Mouse (Mus musculus) heart, embryonic 12.5 days (tissue): ENCODE measurements around the gene Cox8a. TPM values are rescaled to one million over a fixed set of nuclear protein-coding genes. Genes with fewer than 3 reads are reported as not detected.

Experiments
- ATAC-seq: fragments of 200-750 bp; cut with Nextera tagmentation; 2 replicates; pipeline ENCODE4 v1.8.0; 2017; ENCODE audit warnings: moderate TSS enrichment, moderate library complexity; ENCODE audit not compliant: insufficient number of reproducible peaks, low FRiP score
- H3K27ac ChIP-seq: fragments of 300-500 bp; sonication (generic); 2 replicates; pipeline ENCODE4 v1.5.1; 2016; ENCODE audit warnings: mild to moderate bottlenecking, moderate library complexity; ENCODE audit not compliant: poor library complexity, severe bottlenecking
- H3K27me3 ChIP-seq: fragments of 300-500 bp; sonication (generic); replicated peaks from 2 replicates; pipeline ENCODE4 v1.6.1; 2016; ENCODE audit warnings: mild to moderate bottlenecking, moderate library complexity
- H3K36me3 ChIP-seq: fragments of 300-500 bp; sonication (generic); 2 replicates; pipeline ENCODE4 v1.6.1; 2016; ENCODE audit warnings: mild to moderate bottlenecking, moderate library complexity
- H3K4me1 ChIP-seq: fragments of 300-500 bp; sonication (generic); replicated peaks from 2 replicates; pipeline ENCODE4 v1.6.1; 2016; ENCODE audit warnings: mild to moderate bottlenecking
- H3K4me2 ChIP-seq: fragments of 300-500 bp; sonication (generic); 2 replicates; pipeline ENCODE4 v1.6.1; 2016; ENCODE audit warnings: mild to moderate bottlenecking, moderate library complexity
- H3K4me3 ChIP-seq: fragments of 300-500 bp; sonication (generic); 2 replicates; pipeline ENCODE4 v1.5.1; 2016; ENCODE audit warnings: mild to moderate bottlenecking
- H3K9ac ChIP-seq: fragments of 300-500 bp; sonication (generic); 2 replicates; pipeline ENCODE4 v1.6.1; 2016; ENCODE audit warnings: mild to moderate bottlenecking, moderate library complexity
- H3K9me3 ChIP-seq: fragments of 300-500 bp; sonication (generic); replicated peaks from 2 replicates; pipeline ENCODE4 v1.6.1; 2016; ENCODE audit warnings: mild to moderate bottlenecking, moderate library complexity
- WGBS: fragments of 180-500 bp; shearing (Covaris S2); methylation state at CpG from one replicate; pipeline ENCODE4 v1.1.7; 2016; 5-methylcytosine and 5-hydroxymethylcytosine counted together
- polyA plus RNA-seq: library from polyadenylated mRNA; unstranded; fragments of >200 nt; fragmentation: Nextera tagmentation; extraction: Ambion mirVana; gene quantifications from 2 replicates; pipeline ENCODE4 v1.2.1, GENCODE M21; 2016

Gene Cox8a
- polyA plus RNA-seq, 1 experiment from 2014 or later = 2,138 TPM

DNA sequence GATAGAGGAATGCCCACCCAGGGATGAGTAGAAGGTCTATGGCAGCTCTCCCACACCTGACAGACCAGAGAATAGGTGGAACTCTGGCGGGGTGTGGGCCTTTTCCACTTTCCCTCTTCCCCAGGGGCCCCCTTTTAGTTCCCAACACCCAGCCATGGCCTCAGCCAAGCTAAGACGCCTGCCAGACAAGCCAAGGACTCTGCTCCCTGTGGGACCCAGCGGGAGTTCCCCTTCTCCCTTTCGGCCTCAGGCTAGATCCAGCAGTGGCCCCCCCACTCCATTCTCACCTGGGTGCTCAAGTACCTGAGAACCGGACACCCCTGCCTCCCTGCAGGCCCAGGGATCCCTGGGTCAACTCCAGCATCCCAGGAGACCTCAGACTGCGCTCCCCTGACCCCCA, 4.8 kb upstream of the Cox8a start:
- Histone ChIP-seq H3K9ac (no peak overlapping the region), H3K4me1 (peaks cover 10% of the 10 kb centered on the region; the same call in 1 of the 2 replicates), H3K27me3 (no peaks in the 10 kb centered on the region), H3K4me3 (no peak overlapping the region), H3K27ac (no peak overlapping the region), H3K36me3 (peaks cover 14% of the 10 kb centered on the region), H3K4me2 (no peak overlapping the region), H3K9me3 (no peaks in the 10 kb centered on the region)
- ATAC-seq = no peak
- 89% methylated on average over 6 of the region's 6 CpGs for WGBS

DNA sequence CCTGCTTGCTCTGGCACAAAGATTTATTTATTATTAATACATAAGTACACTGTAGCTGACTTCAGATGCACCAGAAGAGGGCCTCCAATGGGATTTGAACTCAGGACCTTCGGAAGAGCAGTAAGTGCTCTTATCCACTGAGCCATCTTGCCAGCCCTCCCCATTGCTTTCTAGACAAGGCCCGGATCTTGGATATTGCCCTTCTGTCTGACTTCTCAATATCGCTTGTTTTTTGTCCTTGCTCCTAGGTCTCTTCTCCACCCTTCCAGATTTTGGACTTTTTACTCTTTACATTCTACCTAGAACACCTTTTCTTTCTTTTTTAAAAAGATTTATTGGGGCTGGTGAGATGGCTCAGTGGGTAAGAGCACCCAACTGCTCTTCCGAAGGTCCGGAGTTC, 1.3 kb upstream of the Cox8a start:
- H3K36me3 ChIP-seq = peaks cover 27% of the 10 kb centered on the region

DNA sequence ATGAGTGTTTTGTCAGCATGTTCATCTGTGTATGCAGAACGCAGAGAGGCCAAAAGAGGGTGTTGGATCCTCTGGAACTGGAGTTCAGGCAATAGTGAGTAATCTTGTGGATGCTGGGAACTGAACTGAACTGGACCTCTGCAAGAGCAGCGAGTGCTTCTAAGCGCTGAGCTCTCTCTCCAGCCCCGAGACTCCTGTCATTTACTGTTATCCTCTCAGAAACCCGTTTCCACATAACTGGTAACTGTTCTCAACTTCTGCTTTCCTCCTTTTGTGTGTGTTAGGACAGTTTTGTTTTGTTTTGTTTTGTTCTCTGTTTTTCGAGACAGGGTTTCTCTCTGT, 481 bp upstream of the Cox8a start:
- ATAC-seq = no peak
- H3K4me3 ChIP-seq = peak overlapping the region; percentile 86
- peak overlapping the region; percentile 97 for H3K4me2 ChIP-seq
- 9% methylated on average over 6 of the region's 6 CpGs for WGBS
- H3K27ac ChIP-seq = no peak overlapping the region
- H3K27me3 ChIP-seq = no peaks in the 10 kb centered on the region
- peaks cover 34% of the 10 kb centered on the region for H3K36me3 ChIP-seq
- H3K9ac ChIP-seq = no peak overlapping the region
- no peaks in the 10 kb centered on the region for H3K9me3 ChIP-seq
- H3K4me1 ChIP-seq = peaks cover 35% of the 10 kb centered on the region

More for the DNA sequence above, 1.3 kb upstream of the Cox8a start:
- no peak for ATAC-seq
- H3K9me3 ChIP-seq = no peaks in the 10 kb centered on the region
- peaks cover 39% of the 10 kb centered on the region for H3K4me1 ChIP-seq
- H3K4me2 ChIP-seq = no peak overlapping the region
- no peak overlapping the region for H3K9ac ChIP-seq
- no peaks in the 10 kb centered on the region for H3K27me3 ChIP-seq
- H3K4me3 ChIP-seq = no peak overlapping the region
- H3K27ac ChIP-seq = no peak overlapping the region
- 96% methylated on average over 5 of the region's 5 CpGs for WGBS

DNA sequence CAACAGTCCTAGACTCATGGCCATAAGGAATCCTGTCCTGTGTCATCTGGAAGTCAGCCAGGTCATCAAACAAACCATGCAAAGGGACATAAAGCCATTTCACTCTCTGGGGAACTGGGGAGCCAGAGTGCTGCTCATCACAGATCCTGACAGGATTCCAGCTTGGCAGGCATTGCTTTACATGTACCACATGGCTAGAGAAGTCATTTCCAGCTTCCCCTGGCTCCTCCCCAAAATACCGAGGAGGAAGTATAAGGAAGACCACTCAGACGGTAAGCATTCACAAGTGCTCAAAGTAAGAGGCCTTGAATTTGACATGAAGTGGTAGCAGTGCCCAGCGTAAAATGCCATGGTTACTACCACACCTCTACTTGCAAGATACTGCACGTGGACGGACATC, 2.9 kb downstream of the Cox8a start:
- ATAC-seq = no peak
- no peaks in the 10 kb centered on the region for H3K27me3 ChIP-seq
- peaks cover 35% of the 10 kb centered on the region for H3K4me1 ChIP-seq
- peak overlapping the region; percentile 97; the same call in 1 of the 2 replicates for H3K4me2 ChIP-seq
- 78% methylated on average over 5 of the region's 5 CpGs for WGBS
- H3K4me3 ChIP-seq = no peak overlapping the region
- H3K9me3 ChIP-seq = no peaks in the 10 kb centered on the region
- H3K9ac ChIP-seq = no peak overlapping the region
- H3K36me3 ChIP-seq = peaks cover 55% of the 10 kb centered on the region
- no peak overlapping the region for H3K27ac ChIP-seq

DNA sequence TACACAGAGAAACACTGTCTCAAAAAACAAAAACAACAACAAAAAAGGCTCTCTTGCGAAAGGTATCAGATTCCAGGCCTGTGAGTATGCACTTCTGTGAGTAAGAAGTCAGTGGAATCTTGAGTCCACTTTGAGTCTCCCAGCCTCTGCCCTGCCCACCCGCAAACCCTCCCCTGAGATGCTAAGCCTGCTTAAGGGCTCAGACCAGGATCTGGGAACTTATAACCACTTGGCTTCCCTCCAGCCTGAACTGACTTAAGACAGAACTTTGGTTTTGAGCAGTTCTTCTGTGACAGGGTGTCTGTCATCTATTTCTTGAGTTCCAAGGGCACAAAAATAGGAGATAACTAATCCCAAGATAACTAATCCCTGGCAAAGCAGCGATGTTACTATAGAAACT, 4.4 kb downstream of the Cox8a start:
- no peak for ATAC-seq
- Histone ChIP-seq H3K4me3 (no peak overlapping the region), H3K27me3 (no peaks in the 10 kb centered on the region), H3K36me3 (peaks cover 55% of the 10 kb centered on the region), H3K4me1 (peaks cover 32% of the 10 kb centered on the region), H3K9me3 (no peaks in the 10 kb centered on the region), H3K27ac (no peak overlapping the region), H3K9ac (no peak overlapping the region), H3K4me2 (no peak overlapping the region)
- 87% methylated on average over 3 of the region's 3 CpGs for WGBS

DNA sequence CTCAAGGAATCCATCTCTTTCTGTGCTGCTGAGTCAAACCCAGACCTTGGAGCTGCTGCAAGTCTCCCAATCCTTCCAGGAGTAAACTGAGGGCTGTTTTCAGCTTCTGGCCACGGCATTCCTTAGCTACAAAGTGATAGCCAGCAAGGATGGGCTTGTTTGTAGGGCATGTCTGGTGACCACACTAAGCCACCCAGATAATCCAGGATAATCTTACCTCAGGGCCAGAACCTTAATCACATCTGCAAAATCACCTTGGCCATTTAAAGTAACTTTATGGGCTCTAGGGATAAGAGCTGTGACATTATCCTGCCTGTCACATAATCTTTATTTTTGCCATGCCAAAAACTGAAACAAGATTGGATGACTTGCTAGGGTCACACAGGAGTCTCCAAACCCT, 5.2 kb downstream of the Cox8a start:
- no peak for ATAC-seq
- H3K9ac ChIP-seq = no peak overlapping the region
- no peaks in the 10 kb centered on the region for H3K27me3 ChIP-seq
- no peak overlapping the region for H3K4me2 ChIP-seq
- no peaks in the 10 kb centered on the region for H3K9me3 ChIP-seq
- peaks cover 55% of the 10 kb centered on the region for H3K36me3 ChIP-seq
- H3K4me3 ChIP-seq = no peak overlapping the region
- 55% methylated on average over 1 of the region's 1 CpGs for WGBS
- peaks cover 29% of the 10 kb centered on the region for H3K4me1 ChIP-seq
- H3K27ac ChIP-seq = no peak overlapping the region

DNA sequence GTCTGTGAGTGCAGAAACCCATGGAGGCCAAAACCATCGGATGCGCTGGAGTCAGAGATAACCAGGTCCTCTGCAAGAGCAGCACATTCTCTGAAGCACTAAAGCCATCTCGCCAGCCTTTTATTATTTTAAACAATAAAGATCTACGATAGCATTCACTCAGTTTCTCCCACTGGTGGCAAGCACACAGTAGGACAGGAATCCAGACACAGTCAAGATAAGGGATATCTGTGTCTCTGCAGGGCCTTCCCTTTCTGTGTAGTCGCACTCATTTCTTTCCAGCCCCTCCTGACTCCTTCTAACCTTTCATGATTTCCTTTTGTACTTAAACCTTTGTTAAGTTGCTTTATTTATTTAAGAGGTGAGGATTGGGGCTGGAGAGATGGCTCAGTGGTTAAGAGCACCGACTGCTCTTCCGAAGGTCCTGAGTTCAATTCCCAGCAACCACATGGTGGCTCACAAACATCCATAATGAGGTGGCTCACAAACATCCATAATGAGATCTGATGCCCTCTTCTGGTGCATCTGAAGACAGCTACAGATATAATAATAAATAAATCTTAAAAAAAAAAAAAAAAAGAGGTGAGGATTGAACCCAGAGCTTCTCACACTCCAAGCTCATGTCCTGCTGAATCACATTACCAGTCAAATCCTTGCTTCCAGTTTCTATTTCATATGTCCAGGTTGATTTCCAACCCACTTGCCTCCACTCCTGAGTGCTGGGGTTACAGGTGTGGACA, 7.3 kb downstream of the Cox8a start:
- WGBS = 87% methylated on average over 7 of the region's 7 CpGs
- Histone ChIP-seq H3K4me1 (peaks cover 22% of the 10 kb centered on the region), H3K27me3 (no peaks in the 10 kb centered on the region)

DNA sequence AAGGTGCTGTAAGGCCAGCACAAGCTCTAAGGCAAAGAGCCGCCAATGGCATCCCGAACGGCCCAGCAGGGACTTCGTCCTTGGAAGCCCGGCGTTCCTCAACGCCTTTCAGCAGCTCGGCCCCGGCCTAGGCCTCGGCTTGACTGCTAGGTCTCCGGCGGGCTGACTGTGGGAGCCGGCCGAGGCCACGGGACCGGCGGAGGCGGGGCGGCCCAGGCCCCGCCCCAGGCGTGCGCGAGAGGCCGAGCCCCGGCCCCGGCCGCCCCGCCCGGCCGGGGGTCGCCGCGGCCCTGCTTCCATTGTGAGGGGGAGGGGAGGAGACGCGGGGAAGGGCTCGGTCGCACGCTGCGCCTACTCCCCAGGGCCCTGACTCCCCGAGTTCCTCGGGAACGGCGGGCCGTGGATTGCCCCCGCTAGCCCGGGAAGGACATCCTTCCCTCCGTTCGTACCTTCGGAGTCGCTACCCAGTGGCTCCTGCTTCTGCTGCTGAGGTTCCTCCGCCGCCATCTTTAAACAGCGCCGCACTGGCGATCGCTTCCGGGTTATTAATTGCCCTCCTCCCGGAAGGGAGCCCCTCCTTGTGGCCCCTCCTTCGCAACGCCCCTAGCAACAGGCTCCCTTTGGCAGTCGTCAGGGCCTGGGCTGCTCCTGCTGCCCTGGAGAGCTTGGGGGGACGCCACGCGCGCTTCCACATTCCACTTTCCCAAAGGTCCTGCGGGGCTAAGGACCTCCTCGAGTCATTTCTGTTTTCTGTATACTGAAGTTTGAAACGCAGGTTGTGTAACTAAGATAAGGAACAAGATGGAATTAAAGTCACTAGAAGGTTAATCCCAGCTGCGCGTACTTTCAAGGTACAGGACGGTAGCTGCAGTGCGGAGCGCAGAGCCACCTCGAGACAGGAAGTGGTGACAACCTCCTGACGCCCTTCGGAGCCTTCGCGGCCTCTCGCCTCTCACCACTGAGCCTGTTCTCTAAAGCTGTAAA, 11.4 kb downstream of the Cox8a start, which contains the start of gene Otub1:
Gene Otub1, minus strand, starts transcription at position 564 of the 984 bp plus-strand sequence.
- Histone ChIP-seq H3K36me3 (peaks cover 39% of the 10 kb centered on the region), H3K4me3 (peak within 1 kb of the TSS; percentile 82), H3K9ac (peak within 1 kb of the TSS; percentile 84), H3K27me3 (no peaks in the 10 kb centered on the region), H3K4me1 (peaks cover 31% of the 10 kb centered on the region), H3K4me2 (peak within 1 kb of the TSS; percentile 89), H3K9me3 (no peaks in the 10 kb centered on the region), H3K27ac (peak within 1 kb of the TSS; percentile 98)
- ATAC-seq = peak; percentile 97
- under 1% methylated on average over 72 of the region's 79 CpGs for WGBS

More for the DNA sequence above, 7.3 kb downstream of the Cox8a start:
- H3K9me3 ChIP-seq = no peaks in the 10 kb centered on the region
- H3K36me3 ChIP-seq = peaks cover 42% of the 10 kb centered on the region
- no peak overlapping the region for H3K4me2 ChIP-seq
- no peak for ATAC-seq
- H3K9ac ChIP-seq = no peak overlapping the region
- H3K4me3 ChIP-seq = no peak overlapping the region
- H3K27ac ChIP-seq = no peak overlapping the region

DNA sequence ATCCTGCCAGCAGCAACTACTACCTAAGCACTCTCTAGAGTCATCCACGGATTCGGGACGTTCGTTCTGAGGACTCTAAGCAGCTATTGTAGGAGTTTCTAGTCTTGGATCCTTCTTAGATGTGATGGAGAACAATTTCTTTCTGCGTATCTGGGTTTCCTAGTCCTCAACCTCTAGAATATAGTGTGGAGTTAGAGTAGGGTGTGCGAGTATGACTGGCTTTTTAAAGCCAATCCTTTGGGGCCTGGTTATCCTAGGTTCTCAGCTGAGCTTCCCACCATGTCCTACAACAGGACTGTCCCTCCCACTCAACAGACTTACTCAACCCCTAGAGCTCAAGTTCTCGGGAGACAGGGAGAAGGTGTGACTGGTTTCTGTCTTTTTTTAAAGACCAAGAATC, 12.1 kb downstream of the Cox8a start:
- H3K27ac ChIP-seq = peak overlapping the region; percentile 98
- peak overlapping the region; percentile 89 for H3K4me2 ChIP-seq
- H3K27me3 ChIP-seq = no peaks in the 10 kb centered on the region
- no peaks in the 10 kb centered on the region for H3K9me3 ChIP-seq
- H3K36me3 ChIP-seq = peaks cover 42% of the 10 kb centered on the region
- H3K4me1 ChIP-seq = peaks cover 31% of the 10 kb centered on the region
- no peak for ATAC-seq
- peak overlapping the region; percentile 84 for H3K9ac ChIP-seq
- 29% methylated on average over 7 of the region's 7 CpGs for WGBS
- peak overlapping the region; percentile 82 for H3K4me3 ChIP-seq

DNA sequence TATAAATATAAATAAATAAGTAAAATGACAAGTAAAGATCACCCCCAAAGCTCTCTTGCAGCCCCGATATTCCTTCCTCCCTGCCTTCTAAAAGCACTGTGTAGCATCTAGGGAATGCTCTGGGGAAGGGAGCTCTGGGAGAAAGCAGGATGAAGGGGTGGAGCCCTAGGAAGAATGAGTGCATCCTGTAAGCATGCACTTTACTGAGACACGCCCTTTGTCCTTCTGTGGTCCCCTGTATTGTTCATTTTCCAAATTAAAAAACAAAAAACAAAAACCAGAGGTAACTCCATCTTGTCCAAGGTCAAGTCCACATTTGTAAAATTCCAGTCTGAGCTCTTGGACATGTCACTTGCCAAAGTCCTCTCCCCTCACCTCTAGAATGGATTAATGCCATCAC, 12.5 kb downstream of the Cox8a start:
- Histone ChIP-seq H3K4me2 (peak overlapping the region; percentile 89), H3K4me3 (peak overlapping the region; percentile 82), H3K9me3 (no peaks in the 10 kb centered on the region), H3K27me3 (no peaks in the 10 kb centered on the region), H3K36me3 (peaks cover 45% of the 10 kb centered on the region), H3K9ac (peak overlapping the region; percentile 84), H3K27ac (peak overlapping the region; percentile 98; the same call in 1 of the 2 replicates), H3K4me1 (peaks cover 31% of the 10 kb centered on the region)
- 50% methylated on average over 2 of the region's 2 CpGs for WGBS
- no peak for ATAC-seq

DNA sequence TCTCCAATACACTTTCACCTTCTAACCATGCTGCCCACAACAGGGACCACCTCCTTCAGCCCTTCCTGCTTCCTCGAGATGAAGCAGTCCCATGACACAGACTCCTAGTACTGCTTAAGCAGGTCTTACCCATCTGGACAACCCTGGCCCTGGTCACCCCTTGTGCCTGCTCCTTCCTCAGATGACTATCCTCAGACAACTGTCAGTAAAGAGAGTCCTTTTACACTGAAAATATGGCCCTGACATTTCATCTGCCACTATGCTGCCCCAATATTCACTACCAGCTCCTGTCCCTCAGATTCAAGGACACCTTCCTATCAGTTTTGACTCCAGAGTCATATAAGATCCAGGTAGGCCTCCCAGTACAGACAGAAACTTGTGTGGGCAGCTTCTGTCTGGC, 17.0 kb downstream of the Cox8a start:
- ATAC-seq = no peak
- Histone ChIP-seq H3K27me3 (no peaks in the 10 kb centered on the region), H3K4me1 (peaks cover 43% of the 10 kb centered on the region), H3K9me3 (no peaks in the 10 kb centered on the region), H3K4me2 (no peak overlapping the region), H3K27ac (no peak overlapping the region), H3K36me3 (peaks cover 69% of the 10 kb centered on the region), H3K4me3 (no peak overlapping the region), H3K9ac (no peak overlapping the region)
- 49% methylated on average over 1 of the region's 1 CpGs for WGBS
